Mouse (Mus musculus): ENCODE measurements around the gene Senp2.
A peak's percentile ranks its signal among the peaks of the same experiment; 100 is the strongest.

- TF ChIP-seq EP300 (IDR thresholded peaks at IDR 0.05; ENCODE audit: insufficient read depth, low read depth, low read length): peak; percentile 86; the same call in 1 of the 2 replicates
- TF ChIP-seq POLR2A (IDR thresholded peaks at IDR 0.05; ENCODE audit: insufficient read depth, low read length): no peak
- TF ChIP-seq CTCF (IDR thresholded peaks at IDR 0.05; ENCODE audit: low read depth, low read length): no peak
Observed at GRCm38 (mm10) chr16:22075829-22076619, 66.7 kb downstream of the Senp2 start.
